Mouse (Mus musculus) liver, embryonic 15.5 days (tissue): Measurements from ENCODE around the gene Kcnt2. TPM values are rescaled to one million over a fixed set of nuclear protein-coding genes. Genes with fewer than 3 reads are reported as not detected.

ENCODE experiments used
- ATAC-seq: fragments of 200-750 bp; cut with Nextera tagmentation; 2 replicates; pipeline ENCODE4 v1.8.0; 2017; ENCODE audit warnings: moderate number of reproducible peaks, mild to moderate bottlenecking, moderate library complexity; ENCODE audit not compliant: insufficient read depth
- H3K27ac ChIP-seq: fragments of 300-500 bp; sonication (generic); replicated peaks from 2 replicates; pipeline ENCODE4 v1.5.1; 2015; ENCODE audit warnings: mild to moderate bottlenecking, inconsistent platforms
- H3K27me3 ChIP-seq: fragments of 300-500 bp; sonication (generic); 2 replicates; pipeline ENCODE4 v1.6.1; 2015; ENCODE audit warnings: mild to moderate bottlenecking, inconsistent platforms
- H3K36me3 ChIP-seq: fragments of 300-500 bp; sonication (generic); replicated peaks from 2 replicates; pipeline ENCODE4 v1.6.1; 2015; ENCODE audit warnings: moderate library complexity, mild to moderate bottlenecking, inconsistent platforms
- H3K4me1 ChIP-seq: fragments of 300-500 bp; sonication (generic); replicated peaks from 2 replicates; pipeline ENCODE4 v1.6.1; 2015; ENCODE audit warnings: inconsistent platforms
- H3K4me2 ChIP-seq: fragments of 300-500 bp; sonication (generic); 2 replicates; pipeline ENCODE4 v1.6.1; 2015; ENCODE audit warnings: moderate library complexity, mild to moderate bottlenecking, inconsistent platforms
- H3K4me3 ChIP-seq: fragments of 300-500 bp; sonication (generic); replicated peaks from 2 replicates; pipeline ENCODE4 v1.5.1; 2015; ENCODE audit warnings: mild to moderate bottlenecking, inconsistent platforms
- H3K9ac ChIP-seq: fragments of 300-500 bp; sonication (generic); 2 replicates; pipeline ENCODE4 v1.6.1; 2015; ENCODE audit warnings: moderate library complexity, mild to moderate bottlenecking, inconsistent platforms
- H3K9me3 ChIP-seq: fragments of 300-500 bp; sonication (generic); replicated peaks from 2 replicates; pipeline ENCODE4 v1.6.1; 2016; ENCODE audit warnings: inconsistent platforms
- WGBS: fragments of 180-500 bp; shearing (Covaris S2); methylation state at CpG from one replicate; pipeline ENCODE4 v1.1.7; 2015; ENCODE audit warnings: mixed read lengths; ENCODE audit not compliant: insufficient replicate concordance; 5-methylcytosine and 5-hydroxymethylcytosine counted together
- polyA plus RNA-seq: library from polyadenylated mRNA; unstranded; fragments of >200 nt; fragmentation: Nextera tagmentation; extraction: Ambion mirVana; gene quantifications from 2 replicates; pipeline ENCODE4 v1.2.1, GENCODE M21; 2015

Gene Kcnt2
- polyA plus RNA-seq: 0.10 and 0.12 TPM in 2 replicates

- Histone ChIP-seq H3K4me2 (peak within 1 kb of the TSS; percentile 58), H3K27ac (no peak within 1 kb of the TSS), H3K36me3 (no peaks in the 10 kb centered on the region), H3K27me3 (no peaks in the 10 kb centered on the region), H3K9ac (no peak within 1 kb of the TSS), H3K4me3 (peak within 1 kb of the TSS; percentile 35), H3K9me3 (no peaks in the 10 kb centered on the region), H3K4me1 (no peaks in the 10 kb centered on the region)
- WGBS: 1% methylated on average over 21 of the region's 21 CpGs
- no peak for ATAC-seq
Measured at GRCm38 (mm10) chr1:140245876-140246597, at the start of gene Kcnt2. Gene Kcnt2 (plus strand): TSS chr1:140246158.

DNA sequence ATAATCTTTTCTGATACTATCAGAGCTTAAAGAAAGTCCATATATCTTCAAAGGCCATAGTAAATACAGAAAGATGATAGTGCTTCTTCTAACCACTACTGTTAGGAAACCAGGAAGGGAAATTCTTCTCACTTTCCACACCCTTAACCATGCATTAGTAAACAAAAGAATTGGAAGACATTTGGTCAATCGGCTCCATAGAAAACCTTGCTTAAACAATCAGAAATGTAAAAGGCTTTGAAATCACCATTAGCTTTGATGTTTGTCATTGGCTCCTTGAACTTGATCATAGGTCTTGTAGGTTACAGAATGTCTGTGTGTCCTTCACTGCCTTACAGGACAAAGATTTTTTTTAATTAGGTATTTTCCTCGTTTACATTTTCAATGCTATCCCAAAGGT is 40.6 kb upstream of the Kcnt2 start:
- H3K27ac ChIP-seq: no peak overlapping the region
- 53% methylated on average over 2 of the region's 2 CpGs for WGBS

GRCm38 (mm10) chr1:140225221-140225620 is 20.7 kb upstream of the Kcnt2 start:
- Histone ChIP-seq H3K36me3 (no peaks in the 10 kb centered on the region), H3K9me3 (no peaks in the 10 kb centered on the region), H3K27ac (no peak overlapping the region), H3K27me3 (no peaks in the 10 kb centered on the region), H3K4me2 (no peak overlapping the region), H3K4me3 (no peak overlapping the region), H3K9ac (no peak overlapping the region), H3K4me1 (no peaks in the 10 kb centered on the region)
- 69% methylated on average over 2 of the region's 3 CpGs for WGBS
- no peak for ATAC-seq

More for the DNA sequence above, 40.6 kb upstream of the Kcnt2 start:
- Histone ChIP-seq H3K27me3 (no peaks in the 10 kb centered on the region), H3K9ac (no peak overlapping the region), H3K36me3 (no peaks in the 10 kb centered on the region), H3K4me2 (no peak overlapping the region), H3K9me3 (no peaks in the 10 kb centered on the region), H3K4me1 (no peaks in the 10 kb centered on the region), H3K4me3 (no peak overlapping the region)
- no peak for ATAC-seq

GRCm38 (mm10) chr1:140226673-140227072 is 19.3 kb upstream of the Kcnt2 start:
- 70% methylated on average over 8 of the region's 8 CpGs for WGBS
- Histone ChIP-seq H3K27me3 (no peaks in the 10 kb centered on the region), H3K4me2 (no peak overlapping the region), H3K36me3 (no peaks in the 10 kb centered on the region), H3K4me3 (no peak overlapping the region), H3K9ac (no peak overlapping the region), H3K27ac (no peak overlapping the region), H3K4me1 (no peaks in the 10 kb centered on the region), H3K9me3 (no peaks in the 10 kb centered on the region)
- ATAC-seq: no peak

DNA sequence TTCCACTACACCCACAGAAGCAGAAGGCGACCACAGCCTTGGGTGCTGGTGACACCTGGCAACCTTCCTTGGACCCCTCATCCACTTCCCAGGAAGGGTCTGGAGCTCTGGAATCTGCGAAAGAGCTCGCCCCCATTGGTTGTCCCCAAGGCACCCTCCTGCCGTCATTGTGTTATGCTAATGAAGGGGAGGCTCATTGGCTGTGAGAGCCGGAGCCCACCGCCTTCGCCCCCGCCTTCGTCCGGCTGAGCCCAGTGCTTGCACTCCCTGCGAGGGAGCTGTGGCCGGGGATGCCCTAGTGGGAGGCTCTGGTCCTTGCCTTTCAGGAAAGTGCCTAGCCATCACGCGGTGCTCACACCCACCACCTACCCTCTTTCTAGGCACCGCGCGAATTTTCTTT is 493 bp upstream of the Kcnt2 start:
- WGBS: 1% methylated on average over 17 of the region's 17 CpGs
- Histone ChIP-seq H3K4me2 (peak overlapping the region; percentile 58), H3K4me3 (peak overlapping the region; percentile 35), H3K9me3 (no peaks in the 10 kb centered on the region), H3K27me3 (no peaks in the 10 kb centered on the region), H3K27ac (no peak overlapping the region), H3K36me3 (no peaks in the 10 kb centered on the region), H3K4me1 (no peaks in the 10 kb centered on the region), H3K9ac (no peak overlapping the region)
- ATAC-seq: peak; percentile 52; the same call in 1 of the 2 replicates

- Histone ChIP-seq H3K27me3 (no peaks in the 10 kb centered on the region), H3K36me3 (no peaks in the 10 kb centered on the region), H3K9me3 (no peaks in the 10 kb centered on the region), H3K9ac (no peak overlapping the region), H3K4me1 (no peaks in the 10 kb centered on the region), H3K4me3 (no peak overlapping the region), H3K4me2 (no peak overlapping the region), H3K27ac (no peak overlapping the region)
- 54% methylated on average over 3 of the region's 3 CpGs for WGBS
- ATAC-seq: no peak
Measured at GRCm38 (mm10) chr1:140264696-140265095, 18.7 kb downstream of the Kcnt2 start.

GRCm38 (mm10) chr1:140266047-140266446 is 20.1 kb downstream of the Kcnt2 start:
- no peaks in the 10 kb centered on the region for H3K36me3 ChIP-seq
- no peak overlapping the region for H3K4me3 ChIP-seq
- no peak overlapping the region for H3K27ac ChIP-seq
- 74% methylated on average over 5 of the region's 5 CpGs for WGBS
- no peaks in the 10 kb centered on the region for H3K9me3 ChIP-seq
- no peak overlapping the region for H3K9ac ChIP-seq
- no peak overlapping the region for H3K4me2 ChIP-seq
- no peaks in the 10 kb centered on the region for H3K27me3 ChIP-seq
- no peaks in the 10 kb centered on the region for H3K4me1 ChIP-seq
- no peak for ATAC-seq

DNA sequence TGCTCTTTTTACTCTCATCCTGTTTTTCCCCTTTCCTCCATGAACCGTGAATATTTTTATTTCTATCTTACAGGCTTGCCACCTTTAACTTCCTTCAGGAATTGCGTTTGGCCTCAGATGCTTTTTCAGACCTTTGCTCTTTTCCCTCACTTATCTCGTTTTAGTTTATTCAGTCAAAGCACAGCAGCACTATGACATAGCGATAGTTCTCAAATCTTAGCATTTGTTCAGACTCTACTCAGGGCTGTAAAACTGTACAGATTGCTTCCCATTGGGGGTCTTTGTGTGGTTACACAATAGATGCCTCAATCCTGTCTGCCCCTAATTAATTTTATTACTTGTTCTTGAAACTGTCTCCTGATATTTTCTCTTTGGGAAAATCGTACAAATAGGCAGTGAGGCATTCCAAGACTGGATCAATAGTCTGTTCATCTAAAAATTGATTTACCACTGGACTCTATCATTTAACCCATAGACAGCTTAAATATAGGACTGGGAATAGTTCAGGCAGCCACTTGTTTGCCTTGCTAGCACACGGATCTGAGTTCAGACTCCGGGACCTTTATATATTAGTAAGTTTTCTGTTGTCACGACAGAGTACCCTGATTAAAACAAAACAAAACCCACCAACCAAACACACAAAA is 20.8 kb downstream of the Kcnt2 start:
- no peaks in the 10 kb centered on the region for H3K9me3 ChIP-seq
- H3K36me3 ChIP-seq: no peaks in the 10 kb centered on the region
- H3K9ac ChIP-seq: no peak overlapping the region
- no peak overlapping the region for H3K4me2 ChIP-seq
- H3K27me3 ChIP-seq: no peaks in the 10 kb centered on the region
- H3K4me3 ChIP-seq: no peak overlapping the region
- no peak for ATAC-seq
- H3K4me1 ChIP-seq: no peaks in the 10 kb centered on the region
- 50% methylated on average over 8 of the region's 8 CpGs for WGBS
- H3K27ac ChIP-seq: no peak overlapping the region

GRCm38 (mm10) chr1:140267288-140267687 is 21.3 kb downstream of the Kcnt2 start:
- H3K36me3 ChIP-seq: no peaks in the 10 kb centered on the region
- 28% methylated on average over 2 of the region's 2 CpGs for WGBS
- H3K4me1 ChIP-seq: no peaks in the 10 kb centered on the region
- no peaks in the 10 kb centered on the region for H3K27me3 ChIP-seq
- no peak overlapping the region for H3K9ac ChIP-seq
- H3K4me2 ChIP-seq: no peak overlapping the region
- H3K4me3 ChIP-seq: no peak overlapping the region
- H3K9me3 ChIP-seq: no peaks in the 10 kb centered on the region
- ATAC-seq: no peak
- H3K27ac ChIP-seq: no peak overlapping the region

DNA sequence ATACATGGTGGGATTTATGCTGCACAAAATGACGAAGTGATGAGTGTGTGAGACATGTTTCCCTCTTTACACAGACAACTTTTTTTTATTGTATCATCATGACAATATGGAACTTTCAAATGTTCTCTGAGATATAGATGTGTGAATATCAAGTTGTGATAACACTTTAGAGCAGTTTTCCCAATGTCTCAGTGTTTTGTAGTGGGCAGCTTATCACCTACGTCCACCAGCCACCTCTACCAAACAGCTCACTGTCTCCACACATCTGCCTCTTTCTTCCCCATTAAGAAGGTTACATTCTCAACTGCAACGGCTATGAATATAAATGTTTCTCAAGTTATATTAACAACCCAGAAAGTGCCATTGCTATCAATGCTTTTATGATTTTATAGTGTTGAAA is 27.7 kb downstream of the Kcnt2 start:
- no peaks in the 10 kb centered on the region for H3K36me3 ChIP-seq
- no peak overlapping the region for H3K4me2 ChIP-seq
- no peaks in the 10 kb centered on the region for H3K27me3 ChIP-seq
- ATAC-seq: no peak
- H3K27ac ChIP-seq: no peak overlapping the region
- no peaks in the 10 kb centered on the region for H3K4me1 ChIP-seq
- H3K9ac ChIP-seq: no peak overlapping the region
- no peaks in the 10 kb centered on the region for H3K9me3 ChIP-seq
- no peak overlapping the region for H3K4me3 ChIP-seq
- WGBS: 57% methylated on average over 3 of the region's 3 CpGs

DNA sequence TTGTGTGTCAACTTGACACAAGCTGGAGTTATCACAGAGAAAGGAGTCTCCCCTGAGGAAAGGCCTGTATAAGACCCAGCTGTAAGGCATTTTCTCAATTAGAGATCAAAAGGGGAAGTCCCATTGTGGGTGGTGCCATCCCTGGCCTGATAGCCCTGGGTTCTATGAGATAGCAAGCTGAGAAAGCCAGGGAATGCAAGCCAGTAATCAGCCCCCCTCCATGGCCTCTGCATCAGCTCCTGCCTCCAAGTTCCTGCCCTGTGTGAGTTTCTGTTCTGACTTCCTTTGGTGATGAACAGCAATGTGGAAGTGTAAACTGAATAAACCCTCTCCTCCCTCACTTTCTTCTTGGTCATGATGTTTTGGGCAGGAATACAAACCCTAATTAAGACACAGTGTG is 29.9 kb downstream of the Kcnt2 start:
- Histone ChIP-seq H3K9me3 (no peaks in the 10 kb centered on the region), H3K27ac (no peak overlapping the region), H3K36me3 (no peaks in the 10 kb centered on the region), H3K27me3 (no peaks in the 10 kb centered on the region), H3K4me1 (no peaks in the 10 kb centered on the region), H3K9ac (no peak overlapping the region), H3K4me3 (no peak overlapping the region), H3K4me2 (no peak overlapping the region)
- ATAC-seq: no peak
